Mouse (Mus musculus): ENCODE measurements at regions not wholly inside any gene's neighbourhood (a gene's known extent, or its start where the extent isn't known, plus 50 kb on each side); places are given as distances from the start of the nearest gene placed in this dataset.

DNA sequence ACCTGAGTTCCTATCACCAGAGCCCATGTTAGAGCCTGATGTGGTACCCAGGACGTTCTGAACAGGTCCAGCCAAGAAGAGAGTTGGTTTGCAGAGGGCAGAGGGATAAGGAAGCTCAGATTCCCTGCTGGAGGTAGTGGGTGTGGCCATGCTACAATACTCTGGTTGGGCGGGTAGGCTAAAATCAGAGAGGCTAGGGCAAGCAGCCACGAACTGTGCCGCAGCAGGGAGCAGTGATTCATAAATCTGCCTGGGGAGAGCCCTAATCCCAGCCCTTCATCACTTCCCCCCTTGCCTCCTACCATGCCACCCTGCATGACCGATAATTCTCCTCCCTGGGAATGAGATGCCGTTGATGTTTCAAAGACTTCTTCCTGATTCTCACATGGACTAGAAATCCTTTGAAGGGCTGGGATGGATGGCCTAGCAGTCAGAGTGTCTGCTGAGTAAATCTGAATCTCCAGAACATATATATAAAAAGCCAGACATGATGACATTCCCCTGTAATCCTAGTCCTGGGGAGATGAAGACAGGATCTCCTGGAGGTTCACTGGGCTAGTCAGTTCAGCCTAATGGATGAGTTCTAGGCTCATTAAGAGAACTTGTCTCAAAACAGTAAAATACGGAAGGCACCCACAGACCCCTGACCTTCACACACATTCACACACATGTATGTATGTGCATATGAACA lies 57.6 kb upstream of the Tarbp1 start:
- no peak for TF ChIP-seq CTCF (IDR thresholded peaks at IDR 0.05; ENCODE audit: extremely low read depth, insufficient read depth, insufficient read length, insufficient replicate concordance)
- no peak for TF ChIP-seq POLR2A (IDR thresholded peaks at IDR 0.05; ENCODE audit: low read depth, low read length)
